Mouse (Mus musculus) heart, adult 2 months (tissue): ENCODE results near the gene Hexim1.

Experiments used
- CTCF ChIP-seq: fragments of 200-600 bp; IDR thresholded peaks from 2 replicates; pipeline ENCODE4 v1.8.1; 2022; ENCODE audit warnings: antibody characterized with exemption, mild to moderate bottlenecking, moderate library complexity
- EP300 ChIP-seq: fragments of 200-500 bp; IDR thresholded peaks from 2 replicates; pipeline ENCODE4 v1.6.1; 2011; ENCODE audit warnings: low read depth, low read length, control low read depth; ENCODE audit not compliant: insufficient read depth

DNA sequence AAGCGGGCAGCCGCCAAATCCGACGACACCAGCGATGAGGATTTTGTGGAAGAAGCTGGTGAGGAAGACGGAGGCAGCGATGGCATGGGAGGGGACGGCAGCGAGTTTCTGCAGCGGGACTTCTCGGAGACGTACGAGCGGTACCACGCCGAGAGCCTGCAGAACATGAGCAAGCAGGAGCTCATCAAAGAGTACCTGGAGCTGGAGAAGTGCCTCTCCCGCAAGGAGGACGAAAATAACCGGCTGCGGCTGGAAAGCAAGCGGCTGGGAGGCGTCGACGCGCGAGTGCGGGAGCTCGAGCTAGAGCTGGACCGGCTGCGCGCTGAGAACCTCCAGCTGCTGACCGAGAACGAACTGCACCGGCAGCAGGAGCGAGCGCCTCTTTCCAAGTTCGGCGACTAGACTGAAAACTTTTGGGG is 1.6 kb downstream of the Hexim1 start:
- TF ChIP-seq CTCF (no peak), EP300 (no peak)
